Mouse (Mus musculus) embryonic facial prominence, embryonic 14.5 days (tissue): ENCODE results near the gene Rgs5. TPM values are rescaled to one million over a fixed set of nuclear protein-coding genes. Genes with fewer than 3 reads are reported as not detected.

Experiments
- polyA plus RNA-seq: library from polyadenylated mRNA; unstranded; fragments of >200 nt; fragmentation: Nextera tagmentation; extraction: Ambion mirVana; gene quantifications from 2 replicates; pipeline ENCODE4 v1.2.1, GENCODE M21; 2014

Gene Rgs5
- polyA plus RNA-seq, 1 experiment from 2014 or later: 15.0 TPM

Other genes starting within 250 kb of the Rgs5 start
- 41.1 and 48.7 TPM in 2 replicates for gene Nuf2, start 124.0 kb upstream of the Rgs5 start, polyA plus RNA-seq
- 18.1 and 18.5 TPM in 2 replicates for gene Rgs4, start 92.1 kb downstream of the Rgs5 start, polyA plus RNA-seq